Mouse (Mus musculus) frontal cortex, adult 2 months (tissue): ENCODE measurements around the gene Efhd2. TPM values are rescaled to one million over a fixed set of nuclear protein-coding genes. Genes with fewer than 3 reads are reported as not detected.

Experiments
- DNase-seq, 2 experiments: peaks; one replicate each; pipeline ENCODE4 v3.0.0; 2022; ENCODE audit warnings: low spot score in 1 of 2; ENCODE audit errors: extremely low spot score in 1 of 2
- polyA plus RNA-seq: library from polyadenylated mRNA; depleted of rRNA; stranded (reverse); fragments of >200 nt; gene quantifications from 2 replicates; pipeline ENCODE4 v1.2.3, GENCODE M21; 2012; rRNA removed

The Efhd2 gene
- polyA plus RNA-seq, 1 experiment, result 244 TPM

- no peak for DNase-seq
These were observed 58.5 kb downstream of the Efhd2 start for GRCm38 (mm10) chr4:141816267-141816666.

- DNase-seq, result no peak
These were observed 63.3 kb downstream of the Efhd2 start for GRCm38 (mm10) chr4:141811375-141811774.

- DNase-seq, result no peak
These were observed 63.7 kb downstream of the Efhd2 start for GRCm38 (mm10) chr4:141810975-141811374.

- DNase-seq, result peak in 1 of 2 experiments; percentile 58
These were observed 64.8 kb downstream of the Efhd2 start for GRCm38 (mm10) chr4:141809850-141810464.

Other genes with a start within 250 kb of the Efhd2 start
- 85.6 and 92.9 TPM in 2 replicates for gene Plekhm2, start 210.0 kb downstream of the Efhd2 start, polyA plus RNA-seq
- 6.1 and 9.0 TPM in 2 replicates for gene Rsc1a1, start 189.3 kb downstream of the Efhd2 start, polyA plus RNA-seq
- 18.7 and 19.0 TPM in 2 replicates for gene Ddi2, start 151.5 kb downstream of the Efhd2 start, polyA plus RNA-seq
- 0.40 and 1.1 TPM in 2 replicates for gene Agmat, start 128.2 kb downstream of the Efhd2 start, polyA plus RNA-seq
- gene Dnajc16, start 84.0 kb downstream of the Efhd2 start, polyA plus RNA-seq, result 29.9 and 30.8 TPM in 2 replicates
- gene Casp9, start 81.3 kb downstream of the Efhd2 start, polyA plus RNA-seq, result 21.5 and 22.5 TPM in 2 replicates
- 0.18 and 0.42 TPM in 2 replicates for gene Cela2a, start 48.8 kb downstream of the Efhd2 start, polyA plus RNA-seq
- gene Ctrc, start 28.6 kb downstream of the Efhd2 start, polyA plus RNA-seq, result not detected in 2 replicates
- 9.5 and 9.8 TPM in 2 replicates for gene Fhad1, start 140.2 kb upstream of the Efhd2 start, polyA plus RNA-seq
- gene Tmem51, start 209.4 kb upstream of the Efhd2 start, polyA plus RNA-seq, result 6.7 and 9.5 TPM in 2 replicates